Mouse (Mus musculus): Measurements from ENCODE around the gene Hoxc5.
A peak's percentile ranks its signal among the peaks of the same experiment; 100 is the strongest.

Hoxc5 gene

DNA sequence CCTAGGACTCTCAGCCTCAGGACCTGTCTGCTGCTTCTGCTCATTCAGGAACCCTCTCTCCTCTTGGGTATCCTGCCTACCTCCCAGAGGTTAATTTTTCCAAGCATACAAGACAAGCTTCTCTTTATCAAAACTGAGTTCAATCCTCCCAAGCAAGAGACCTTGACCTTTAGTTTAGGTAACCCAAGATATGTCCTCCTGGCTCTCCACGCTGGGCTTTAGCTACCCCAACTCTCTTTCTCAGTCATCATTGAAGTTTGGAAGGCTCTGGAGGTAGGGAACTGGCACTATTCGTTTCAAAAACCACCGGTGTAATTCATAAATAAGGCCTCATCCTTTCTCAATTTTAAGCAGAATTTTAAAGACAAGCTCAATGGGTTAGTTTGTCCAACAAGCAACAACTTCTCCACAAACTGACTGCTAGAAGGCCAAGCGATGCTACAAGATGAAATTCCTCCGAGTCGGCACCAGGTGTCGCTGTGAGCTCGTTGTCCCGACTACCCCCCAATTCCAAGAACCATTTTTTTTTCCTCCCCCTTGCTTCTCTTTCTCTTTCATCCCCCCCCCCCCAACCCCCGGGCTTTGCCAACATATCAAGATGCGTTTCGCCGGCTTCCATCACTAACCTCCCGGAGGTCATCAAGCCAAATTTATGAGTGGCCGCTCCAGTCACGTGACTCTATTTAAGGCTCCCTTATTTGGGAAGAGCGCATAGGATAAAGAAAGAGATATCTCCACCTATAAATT lies 46.2 kb downstream of the Hoxc5 start:
- peak; percentile 48 to 61 for DNase-seq

DNA sequence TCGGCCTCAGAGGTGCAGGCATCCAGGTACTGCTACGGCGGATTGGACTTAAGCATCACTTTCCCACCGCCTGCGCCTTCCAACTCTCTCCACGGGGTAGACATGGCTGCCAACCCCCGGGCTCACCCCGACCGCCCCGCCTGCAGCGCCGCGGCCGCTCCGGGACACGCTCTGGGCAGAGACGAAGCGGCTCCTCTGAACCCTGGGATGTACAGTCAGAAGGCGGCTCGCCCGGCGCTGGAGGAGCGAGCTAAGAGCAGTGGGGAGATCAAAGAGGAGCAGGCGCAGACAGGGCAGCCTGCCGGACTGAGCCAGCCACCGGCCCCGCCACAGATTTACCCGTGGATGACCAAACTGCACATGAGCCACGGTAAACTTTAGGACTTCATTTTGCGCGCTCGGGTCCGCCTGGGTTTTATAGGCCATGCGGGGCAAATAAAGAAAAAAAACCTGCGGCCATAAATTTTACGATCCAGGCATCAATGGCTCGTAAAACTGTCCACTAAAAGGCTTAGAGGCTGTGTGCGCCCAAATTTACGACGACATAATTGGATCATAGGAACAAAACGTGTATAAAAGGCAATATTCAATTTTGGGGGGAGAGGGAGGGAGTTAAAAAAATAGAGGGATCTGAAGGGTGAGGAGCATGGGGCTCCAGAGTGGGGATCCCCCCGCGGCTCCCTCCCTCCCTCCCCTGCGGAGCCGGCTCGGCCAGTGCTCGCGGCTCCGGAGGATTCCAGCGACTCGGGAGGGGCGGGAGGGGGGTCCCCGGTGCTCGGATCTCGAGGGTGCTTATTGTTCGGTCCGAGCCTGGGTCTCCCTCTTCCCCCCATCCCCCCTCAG lies 47.1 kb downstream of the Hoxc5 start:
- no peak for DNase-seq

DNA sequence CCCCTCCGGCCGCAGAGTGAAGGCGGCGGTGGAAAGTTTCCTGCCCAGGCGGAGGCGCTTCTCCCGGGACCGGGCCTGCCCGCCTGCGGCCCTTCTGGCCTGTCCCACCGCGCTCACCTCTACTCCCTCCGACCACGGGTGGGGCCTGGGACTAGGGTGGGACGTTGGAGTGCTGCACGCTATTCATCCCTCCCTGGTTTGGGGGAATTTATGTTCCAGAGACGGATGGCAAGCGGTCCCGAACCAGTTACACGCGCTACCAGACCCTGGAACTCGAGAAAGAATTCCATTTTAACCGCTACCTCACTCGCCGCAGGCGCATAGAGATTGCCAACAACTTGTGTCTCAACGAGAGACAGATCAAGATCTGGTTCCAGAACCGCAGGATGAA lies 47.8 kb downstream of the Hoxc5 start:
- DNase-seq, result no peak

DNA sequence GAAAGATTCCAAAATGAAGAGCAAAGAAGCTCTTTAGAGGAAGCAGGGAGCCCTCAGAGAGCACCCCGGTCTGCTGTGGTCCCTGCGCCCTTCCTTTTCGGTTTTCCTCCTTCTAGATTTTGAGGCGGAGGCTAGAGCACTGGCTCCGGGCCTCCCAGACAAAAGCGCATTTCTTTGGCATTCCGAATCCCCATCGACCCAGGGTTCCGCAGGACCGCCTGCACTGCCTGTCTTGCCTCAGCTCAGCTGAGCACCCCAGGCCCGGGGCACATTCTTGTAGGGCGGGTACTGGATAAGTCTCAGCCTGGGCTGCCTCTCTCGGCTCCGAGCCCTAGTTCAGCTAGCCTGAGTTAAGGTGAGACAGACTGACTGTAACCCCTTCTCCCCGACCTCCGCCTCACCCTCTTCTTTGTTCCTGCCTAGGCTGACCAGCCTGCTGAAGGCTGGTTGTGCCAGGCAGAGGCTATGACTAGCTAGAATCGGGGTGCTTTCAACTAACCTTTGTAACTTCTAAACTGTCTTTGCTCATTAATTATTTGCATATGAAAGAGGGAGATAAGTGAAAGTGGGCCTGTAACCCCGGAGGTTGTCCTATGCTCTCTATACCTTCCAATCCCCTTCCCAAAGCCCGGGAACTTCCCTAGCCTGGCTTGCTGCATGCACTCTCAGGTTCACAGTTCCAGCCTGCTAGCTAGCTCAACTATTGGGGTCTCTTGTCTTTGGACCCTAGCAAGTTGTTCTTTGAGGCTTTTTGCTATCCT lies 48.3 kb downstream of the Hoxc5 start:
- no peak for DNase-seq

DNA sequence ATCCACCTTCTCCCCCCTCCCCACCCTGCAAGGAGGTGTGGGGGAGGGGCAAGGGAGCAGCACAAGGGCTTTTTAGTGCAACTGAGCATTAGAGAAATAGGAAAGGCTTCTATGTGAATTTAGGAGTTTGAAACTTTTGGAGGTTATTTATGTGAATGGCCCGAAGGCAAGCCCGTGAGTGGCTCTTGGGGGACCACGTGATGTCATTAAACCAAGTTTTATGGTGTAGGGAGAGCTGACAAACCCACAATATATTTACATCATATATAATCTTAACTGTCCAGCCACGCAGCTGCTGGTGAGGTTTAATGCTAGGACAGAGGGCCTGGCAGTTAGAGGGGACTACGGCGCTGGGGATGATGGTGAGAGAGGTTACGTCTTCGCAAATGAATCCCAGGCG lies 51.4 kb downstream of the Hoxc5 start, which contains the start of gene Hoxc4:
Gene Hoxc4, plus strand, starts transcription at position 299 of the 400 bp plus-strand sequence.
- DNase-seq, result no peak

DNA sequence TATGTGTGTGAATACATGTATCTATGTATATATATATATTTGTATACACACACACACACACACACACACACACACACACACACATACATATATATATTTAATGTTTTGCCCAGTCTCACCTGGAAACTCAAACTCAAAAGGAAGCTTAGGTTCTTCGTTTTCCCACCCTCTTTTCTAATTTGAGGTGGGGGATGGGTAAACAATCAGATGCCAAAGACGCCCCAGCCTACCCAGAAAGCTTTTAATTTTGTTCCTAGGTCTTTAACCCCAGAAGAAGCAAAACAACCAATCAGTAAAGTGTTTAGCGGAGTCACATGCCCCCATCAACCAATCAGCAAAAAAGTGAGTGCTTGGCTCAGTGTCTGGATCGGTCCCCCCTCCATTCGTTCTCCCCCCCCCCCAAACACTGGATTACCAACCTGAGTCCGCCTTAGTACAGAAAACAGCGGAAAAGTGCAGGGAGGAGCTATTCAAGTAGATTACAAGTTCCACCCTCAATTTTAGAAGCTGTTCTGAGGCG lies 53.7 kb downstream of the Hoxc5 start:
- no peak for DNase-seq

DNA sequence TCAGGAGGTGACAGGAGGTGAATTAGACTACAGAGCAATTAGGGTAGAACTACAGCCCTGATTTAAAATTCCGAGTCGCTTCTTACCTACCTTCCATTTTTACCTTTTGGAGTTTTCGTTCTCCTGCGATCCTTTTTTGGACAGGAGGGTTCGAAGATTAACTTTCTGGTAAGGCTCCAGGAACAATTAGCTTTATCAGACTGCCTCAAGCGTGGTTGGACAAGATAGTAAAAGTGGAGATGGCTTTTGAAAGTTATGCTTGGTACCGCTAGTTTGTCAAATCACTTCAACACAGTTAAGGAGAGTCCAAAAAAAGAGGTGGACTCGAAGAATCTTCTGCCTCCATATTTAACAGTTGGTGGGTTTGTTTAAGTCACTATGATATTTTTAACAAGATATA lies 54.3 kb downstream of the Hoxc5 start:
- DNase-seq, result no peak

DNA sequence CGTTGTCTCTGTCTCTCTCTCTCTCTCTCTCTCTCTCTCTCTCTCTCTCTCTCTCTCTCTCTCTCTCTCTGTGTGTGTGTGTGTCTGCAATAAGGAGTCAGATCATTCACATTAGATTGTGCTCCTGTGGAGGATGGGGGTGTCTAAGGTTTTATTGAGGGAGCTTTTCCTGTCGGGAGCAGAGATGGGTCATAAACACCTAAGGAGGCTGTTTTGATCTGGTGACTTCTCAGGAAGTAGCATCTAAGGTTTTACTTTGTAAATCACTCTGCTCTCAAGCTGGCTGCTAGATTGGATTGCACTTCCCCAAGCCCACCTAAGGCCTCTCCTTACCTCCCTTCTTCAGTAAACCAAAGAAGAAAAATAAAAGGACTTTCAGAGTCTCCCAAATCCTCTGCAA lies 56.9 kb downstream of the Hoxc5 start:
- no peak for DNase-seq

DNA sequence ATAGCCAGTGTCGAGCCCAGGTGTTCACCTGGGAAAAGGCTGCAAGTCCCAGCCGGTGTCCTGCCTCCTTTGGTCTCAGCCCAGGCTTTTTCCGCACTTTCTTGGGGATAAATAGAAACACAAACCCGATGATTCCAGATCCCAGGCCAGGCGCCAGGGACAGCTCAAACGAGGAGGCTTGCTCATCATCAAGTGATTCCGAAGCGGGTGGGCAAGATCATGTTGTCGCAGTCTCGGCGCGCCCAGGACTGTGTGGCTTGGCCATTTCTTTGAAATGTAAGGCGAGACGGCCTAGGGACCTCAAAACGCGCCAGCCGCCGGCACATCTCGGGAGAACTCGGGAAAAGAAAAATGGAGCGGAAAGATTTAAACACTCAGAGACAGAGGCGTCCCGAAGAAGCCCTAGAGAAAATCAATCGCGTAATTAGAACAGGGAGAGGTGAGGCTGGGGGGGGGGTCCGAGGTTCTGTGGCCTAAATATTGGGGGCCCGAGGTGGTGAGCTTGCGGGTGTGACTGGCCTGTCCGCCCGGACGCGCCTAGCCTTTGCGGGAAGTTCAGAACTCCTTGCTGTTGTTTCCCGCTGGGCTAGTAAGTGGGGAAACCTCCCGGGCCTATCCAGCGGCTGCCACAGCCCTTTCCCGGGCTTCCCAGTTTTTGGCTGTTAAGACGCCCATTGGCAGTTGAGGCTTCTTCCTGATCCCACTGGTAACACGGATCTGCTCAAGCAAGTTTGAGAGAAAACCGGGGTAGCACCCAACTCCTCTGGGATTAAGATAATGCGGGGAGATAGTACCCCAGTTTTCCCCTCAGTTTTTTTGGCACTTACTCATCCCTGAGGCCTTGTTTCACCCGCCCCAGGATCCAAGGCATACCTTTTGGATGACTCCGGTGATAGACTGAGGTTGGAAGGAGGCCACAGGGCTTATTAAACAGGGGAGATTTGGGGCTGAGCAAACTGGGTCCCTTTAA lies 60.3 kb downstream of the Hoxc5 start:
- no peak for DNase-seq

DNA sequence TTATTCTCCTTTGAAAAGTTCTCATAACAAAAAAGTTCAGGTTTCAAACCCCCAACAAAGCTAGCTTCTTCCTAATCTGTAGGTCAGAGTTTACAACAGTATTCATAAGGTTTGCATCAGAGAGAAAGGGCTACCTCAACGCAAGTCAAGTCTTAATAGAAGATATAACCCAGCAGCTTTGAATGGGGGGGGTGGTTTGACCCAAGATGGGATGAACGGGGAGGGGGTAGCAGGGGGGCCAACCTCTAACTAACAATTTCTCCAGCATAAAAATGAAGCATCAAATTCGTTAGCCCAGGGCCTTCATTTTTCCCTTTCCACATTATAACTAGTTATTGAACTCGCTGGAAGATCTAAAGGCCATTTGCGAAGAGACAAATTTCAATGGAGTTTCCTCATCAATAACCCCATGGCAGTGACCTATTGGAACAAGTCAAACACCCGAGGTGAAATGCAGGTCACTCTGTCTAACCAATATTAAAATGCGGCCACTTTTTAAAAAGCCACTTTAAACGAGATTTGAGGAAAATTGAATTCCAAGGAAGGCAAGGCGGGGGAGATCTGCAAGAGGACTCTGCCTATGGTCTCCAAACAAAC lies 61.8 kb downstream of the Hoxc5 start:
- no peak for DNase-seq

DNA sequence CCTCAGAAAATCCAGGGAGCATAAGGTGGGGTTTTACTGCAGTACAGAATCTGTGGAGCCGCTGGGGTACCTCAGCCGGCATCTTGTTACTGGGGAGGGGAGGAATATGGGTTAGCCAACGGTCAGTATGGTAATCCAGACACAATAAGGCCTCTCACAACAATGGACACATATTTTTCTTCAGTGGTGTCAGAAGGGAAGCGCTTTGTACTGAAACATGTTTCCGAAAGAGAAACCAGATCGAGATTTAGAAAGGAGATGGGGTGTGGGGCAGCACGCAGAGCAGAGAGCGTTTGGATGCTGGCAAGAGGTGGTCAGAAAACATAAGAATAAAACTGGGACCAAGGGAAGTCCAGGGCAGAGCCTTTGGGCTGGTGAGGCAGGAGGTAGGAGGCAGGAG lies 62.9 kb downstream of the Hoxc5 start:
- no peak for DNase-seq

DNA sequence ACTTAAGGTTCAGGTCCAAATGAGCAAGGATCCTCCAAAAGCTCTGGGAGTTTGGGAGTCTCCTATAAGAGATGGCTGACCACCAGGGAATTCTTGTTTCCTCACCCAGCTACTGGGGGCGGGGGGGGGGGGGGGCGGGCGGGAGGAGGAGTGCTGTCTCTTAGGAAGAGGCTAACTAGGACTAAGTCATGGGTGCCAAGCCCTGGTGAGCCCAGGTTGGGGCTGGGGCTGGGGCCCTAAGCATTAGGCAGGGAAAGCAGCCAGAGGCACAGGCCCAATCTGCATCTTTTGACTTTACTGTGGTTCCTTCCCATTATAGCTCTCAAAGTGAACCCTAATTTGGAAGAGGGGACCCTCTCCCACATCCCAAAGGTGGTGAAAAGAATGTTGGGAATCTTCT lies 64.9 kb downstream of the Hoxc5 start:
- no peak for DNase-seq

DNA sequence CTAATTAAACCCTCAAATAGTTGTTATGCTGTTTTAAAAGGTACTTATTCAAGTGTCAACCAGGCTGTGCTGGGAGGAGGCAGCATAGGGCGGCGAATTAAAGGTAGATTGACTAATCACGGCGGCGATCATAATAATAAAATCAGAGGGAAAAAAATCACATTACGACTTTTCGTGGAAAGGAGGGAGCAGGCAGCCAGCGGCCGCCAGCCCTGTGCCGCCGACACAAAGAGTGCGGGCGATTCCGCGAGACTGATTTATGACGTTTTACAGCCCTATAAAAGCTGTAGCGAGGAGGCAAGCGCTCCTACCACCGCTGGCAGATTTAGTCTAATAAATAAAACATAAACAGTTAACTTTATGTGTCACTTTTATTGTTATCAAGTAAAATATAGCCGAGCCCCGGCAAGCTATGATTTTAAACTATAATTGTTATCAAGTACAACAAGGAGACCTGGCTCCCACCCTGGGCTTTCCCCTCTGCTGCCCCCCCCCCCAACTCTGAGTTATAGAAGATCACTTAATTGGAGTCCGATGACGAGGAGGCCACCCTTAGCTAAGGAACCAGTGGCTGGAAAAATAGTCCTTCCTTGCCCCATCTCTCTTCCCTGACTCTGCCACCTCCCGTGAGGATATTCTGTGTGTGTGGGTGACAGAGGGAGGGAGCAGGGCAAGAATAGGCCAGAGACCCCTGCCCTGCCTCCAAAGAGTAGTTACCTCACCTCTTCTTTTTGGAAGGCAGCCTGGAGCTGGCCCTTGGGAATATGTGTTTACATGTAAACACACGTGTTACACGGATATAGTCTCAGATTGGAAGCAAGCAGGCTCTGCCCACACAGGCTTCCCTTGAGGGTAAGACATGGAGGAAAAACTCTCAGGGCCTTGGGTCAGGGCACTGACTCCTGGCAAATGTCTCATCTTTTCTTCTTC lies 65.7 kb downstream of the Hoxc5 start:
- no peak for DNase-seq

DNA sequence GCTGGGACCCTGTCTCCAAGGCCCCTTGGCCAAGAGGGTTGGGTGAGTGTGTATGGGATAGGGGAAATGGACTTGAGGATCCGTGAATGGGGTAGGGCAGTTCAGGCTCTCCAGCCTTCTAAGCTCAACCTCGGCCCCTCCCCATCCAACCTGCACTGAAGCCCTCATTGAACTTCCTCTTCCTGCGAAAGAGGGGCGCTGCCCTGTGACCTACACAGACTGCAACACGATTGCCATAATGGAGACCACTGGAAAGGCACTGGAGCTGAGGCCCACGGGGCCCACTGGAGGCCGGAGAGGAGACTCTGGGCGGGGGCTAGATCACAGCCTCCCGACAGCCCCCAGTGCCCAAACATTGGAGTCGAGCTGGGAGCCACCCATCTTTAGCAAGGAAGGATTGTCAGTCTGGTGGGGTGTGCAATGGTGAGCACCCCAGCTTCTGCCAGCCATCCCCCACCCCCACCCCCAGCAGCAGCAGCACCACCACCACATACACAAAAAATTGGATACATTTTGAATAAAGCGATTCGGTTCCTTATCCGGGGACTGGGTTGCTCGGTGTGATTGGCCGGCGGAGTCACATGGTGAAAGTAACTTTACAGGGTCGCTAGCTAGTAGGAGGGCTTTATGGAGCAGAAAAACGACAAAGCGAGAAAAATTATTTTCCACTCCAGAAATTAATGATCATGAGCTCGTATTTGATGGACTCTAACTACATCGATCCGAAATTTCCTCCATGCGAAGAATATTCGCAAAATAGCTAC lies 67.0 kb downstream of the Hoxc5 start:
- no peak for DNase-seq

DNA sequence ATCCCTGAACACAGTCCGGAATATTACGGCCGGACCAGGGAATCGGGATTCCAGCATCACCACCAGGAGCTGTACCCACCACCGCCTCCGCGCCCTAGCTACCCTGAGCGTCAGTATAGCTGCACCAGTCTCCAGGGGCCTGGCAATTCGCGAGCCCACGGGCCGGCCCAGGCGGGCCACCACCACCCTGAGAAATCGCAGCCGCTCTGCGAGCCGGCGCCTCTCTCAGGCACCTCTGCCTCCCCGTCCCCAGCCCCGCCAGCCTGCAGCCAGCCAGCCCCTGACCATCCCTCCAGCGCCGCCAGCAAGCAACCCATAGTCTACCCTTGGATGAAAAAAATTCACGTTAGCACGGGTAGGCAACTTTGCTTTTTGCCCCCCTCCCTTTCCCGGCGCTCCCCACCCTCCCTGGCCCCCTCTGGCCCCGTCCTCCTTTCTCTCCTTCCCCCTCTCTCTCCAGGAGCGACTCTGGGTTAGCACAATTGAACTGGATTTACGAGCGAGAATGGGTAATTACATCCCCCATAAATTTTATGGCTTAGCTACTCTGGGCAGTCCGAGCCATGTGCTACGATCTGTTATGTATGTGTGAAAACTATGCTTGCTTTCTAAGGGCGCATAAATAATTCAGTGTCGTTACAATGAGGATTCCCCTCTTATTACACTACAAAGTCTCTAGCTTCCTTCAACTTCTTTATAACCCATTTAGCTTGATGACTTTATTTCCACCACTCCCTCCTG lies 67.7 kb downstream of the Hoxc5 start:
- DNase-seq, result peak in 1 of 2 experiments; percentile 6

DNA sequence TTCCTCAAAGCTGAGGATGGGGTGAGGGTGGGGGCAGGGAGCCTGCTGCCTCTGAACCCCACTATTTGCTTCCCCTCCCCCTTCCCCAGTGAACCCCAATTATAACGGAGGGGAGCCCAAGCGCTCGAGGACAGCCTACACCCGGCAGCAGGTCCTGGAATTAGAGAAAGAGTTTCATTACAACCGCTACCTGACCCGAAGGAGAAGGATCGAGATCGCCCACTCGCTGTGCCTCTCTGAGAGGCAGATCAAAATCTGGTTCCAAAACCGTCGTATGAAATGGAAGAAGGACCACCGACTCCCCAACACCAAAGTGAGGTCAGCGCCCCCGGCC lies 68.3 kb downstream of the Hoxc5 start:
- no peak for DNase-seq

DNA sequence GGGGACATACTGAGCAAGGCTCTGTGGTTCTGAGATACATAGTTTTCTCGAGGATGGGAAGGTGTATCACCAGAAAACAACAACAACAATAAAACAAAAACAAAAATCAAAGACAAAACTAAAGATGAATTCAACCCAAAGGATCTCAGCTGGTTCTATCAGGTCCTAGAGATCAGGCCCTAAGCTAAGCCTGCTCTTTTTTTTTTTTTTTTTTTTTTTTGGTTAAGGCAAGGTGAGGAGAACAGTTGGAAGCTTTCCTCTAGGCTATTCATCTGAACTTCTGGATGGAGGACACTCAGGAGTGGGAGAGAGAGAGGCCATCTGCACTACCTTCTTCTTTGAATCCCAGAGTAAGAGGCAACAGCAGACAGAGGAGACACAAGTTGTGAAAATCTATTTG lies 70.3 kb downstream of the Hoxc5 start:
- no peak for DNase-seq

DNA sequence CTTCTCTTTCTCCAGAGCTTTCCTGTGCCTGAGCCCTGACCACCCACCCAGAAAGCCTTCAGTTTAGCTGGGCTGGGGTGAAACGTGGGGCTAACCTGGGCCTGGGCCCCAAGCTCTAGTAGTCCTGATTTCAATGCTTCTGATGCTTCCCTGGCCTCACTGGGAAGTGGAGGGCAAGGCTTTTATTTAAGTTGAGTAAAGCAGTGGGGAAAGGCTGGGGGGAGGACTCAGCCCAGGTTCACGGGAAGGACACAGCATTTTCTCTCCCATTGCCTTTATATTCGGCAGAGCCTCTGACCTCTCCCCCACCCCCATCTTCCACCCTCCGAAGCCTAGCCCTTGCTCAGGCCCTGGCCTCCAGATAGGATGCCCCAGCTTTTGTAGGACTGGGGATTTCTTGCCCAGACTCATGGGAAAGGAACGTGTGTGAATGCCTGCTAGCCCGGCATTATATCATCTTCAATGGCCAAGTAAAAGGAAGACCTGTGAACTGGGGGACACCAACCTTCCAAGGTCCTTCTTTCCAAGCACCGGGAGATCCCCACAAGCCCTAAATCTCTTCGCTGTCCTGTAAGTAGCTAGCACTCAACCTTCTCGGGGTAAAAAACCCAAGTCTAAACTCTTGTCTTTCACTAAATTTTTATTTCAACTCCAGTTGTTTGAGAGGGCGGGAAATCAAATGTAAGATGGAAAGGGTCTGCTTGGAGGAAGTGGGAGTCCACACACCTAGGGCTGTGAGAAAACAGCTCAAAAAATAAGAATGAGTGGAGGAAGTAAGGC lies 71.6 kb downstream of the Hoxc5 start:
- DNase-seq, result no peak
